ENCODE assay signal across 8 mouse cellular contexts in genomic region chr11:95339471-95340021, GRCm38 (mm10). TPM values are rescaled to one million over a fixed set of nuclear protein-coding genes. Genes with fewer than 3 reads are reported as not detected.
A peak's percentile ranks its signal among the peaks of the same experiment; 100 is the strongest.
DNase-seq lines count a peak whose midpoint lies in the region; ATAC-seq lines count a peak whose summit lies in the region.

No protein-coding gene starts in this region.

- H3K9me3 ChIP-seq in heart, embryonic 10.5 days: no peaks in the 10 kb centered on the region
- H3K9me3 ChIP-seq in hindbrain, embryonic 11.5 days (ENCODE audit: control insufficient read depth, low read length): no peaks in the 10 kb centered on the region
- H3K9me3 ChIP-seq in midbrain, embryonic 15.5 days: no peaks in the 10 kb centered on the region

- H3K27ac ChIP-seq in heart, embryonic 10.5 days: peak overlapping the region; percentile 64
- H3K27ac ChIP-seq in hindbrain, embryonic 11.5 days (ENCODE audit: low read depth, low read length): no peak overlapping the region
- H3K27ac ChIP-seq in midbrain, embryonic 15.5 days: no peak overlapping the region

- 8% methylated on average over 14 of the region's 14 CpGs for WGBS in heart, embryonic 10.5 days
- WGBS in hindbrain, embryonic 11.5 days: 15% methylated on average over 14 of the region's 14 CpGs
- 21% methylated on average over 14 of the region's 14 CpGs for WGBS in midbrain, embryonic 15.5 days

- no peaks in the 10 kb centered on the region for H3K36me3 ChIP-seq in heart, embryonic 10.5 days
- no peaks in the 10 kb centered on the region for H3K36me3 ChIP-seq in hindbrain, embryonic 11.5 days (ENCODE audit: control insufficient read depth, insufficient read depth, low read length)
- H3K36me3 ChIP-seq in midbrain, embryonic 15.5 days (replicated peaks): no peaks in the 10 kb centered on the region

- peak; percentile 92 for DNase-seq in heart, embryonic 10.5 days (ENCODE audit: low spot score)
- DNase-seq in heart, postnatal 36 days: no peak
- DNase-seq in MN1 (ENCODE audit: low spot score): peak; percentile 49
- peak; percentile 27 for DNase-seq in hindbrain, embryonic 11.5 days (ENCODE audit: low spot score)
- no peak for DNase-seq in adrenal gland, adult 8-10 months
- no peak for DNase-seq in natural killer cell, adult 2 months (ENCODE audit: low spot score in 2 of 2)

- intact Hi-C loops in heart, postnatal 36 days (cut with DNase I): loop anchor here (2.0 kb wide), 1 partner anchor 25 kb away; no protein-coding TSS in a partner anchor

- H3K4me2 ChIP-seq in hindbrain, embryonic 11.5 days (replicated peaks; ENCODE audit: low read depth, low read length): no peak overlapping the region; the same call in 1 of the 2 replicates
- H3K4me2 ChIP-seq in midbrain, embryonic 15.5 days: peak overlapping the region; percentile 12; the same call in 1 of the 2 replicates

- no peak overlapping the region for H3K9ac ChIP-seq in hindbrain, embryonic 11.5 days (ENCODE audit: low read depth, low read length)
- H3K9ac ChIP-seq in midbrain, embryonic 15.5 days: no peak overlapping the region

- peak overlapping the region; percentile 96 for H3K4me3 ChIP-seq in heart, embryonic 10.5 days
- no peak overlapping the region; the same call in 1 of the 2 replicates for H3K4me3 ChIP-seq in hindbrain, embryonic 11.5 days (ENCODE audit: low read depth, low read length)
- H3K4me3 ChIP-seq in midbrain, embryonic 15.5 days: no peak overlapping the region

- H3K27me3 ChIP-seq in heart, embryonic 10.5 days (ENCODE audit: insufficient read depth, poor library complexity, severe bottlenecking): no peaks in the 10 kb centered on the region
- no peaks in the 10 kb centered on the region for H3K27me3 ChIP-seq in hindbrain, embryonic 11.5 days (ENCODE audit: control insufficient read depth, insufficient read depth, low read length)
- peaks cover 10% of the 10 kb centered on the region; the same call in 1 of the 2 replicates for H3K27me3 ChIP-seq in midbrain, embryonic 15.5 days (replicated peaks)

- ATAC-seq in hindbrain, embryonic 11.5 days (ENCODE audit: low FRiP score): no peak
- no peak for ATAC-seq in midbrain, embryonic 15.5 days (replicated peaks)
- ATAC-seq in monocyte, adult 5-6 weeks (replicated peaks; ENCODE audit: insufficient number of reproducible peaks, low FRiP score, low TSS enrichment, poor library complexity, severe bottlenecking): no peak

- H3K4me1 ChIP-seq in heart, embryonic 10.5 days: peaks cover 35% of the 10 kb centered on the region
- H3K4me1 ChIP-seq in hindbrain, embryonic 11.5 days (replicated peaks; ENCODE audit: control insufficient read depth, insufficient read depth, low read length): peaks cover 2% of the 10 kb centered on the region; the same call in 1 of the 2 replicates
- H3K4me1 ChIP-seq in midbrain, embryonic 15.5 days: peaks cover 16% of the 10 kb centered on the region

RNA-seq across cellular contexts. Expression of gene Fam117a, which starts 2.7 kb away (rescaled TPM):
- polyA plus RNA-seq in heart, embryonic 10.5 days (2016; fragmentation: Nextera tagmentation; extraction: Ambion mirVana): 8.2 and 10.7 TPM in 2 replicates
- total RNA-seq in heart, postnatal 36 days (2021): 10 to 100 TPM in 1 of 2 experiments, 1 to 10 TPM in 1; 7.0 to 10.3 TPM
- polyA plus RNA-seq in hindbrain, embryonic 11.5 days (2014; fragmentation: Nextera tagmentation; extraction: Ambion mirVana): 8.3 and 11.1 TPM in 2 replicates
- polyA plus RNA-seq in midbrain, embryonic 15.5 days (2015; fragmentation: Nextera tagmentation; extraction: Ambion mirVana): 2.2 and 2.3 TPM in 2 replicates
- 10 to 100 TPM; 14.7 to 21.4 (median 18.0) TPM for total RNA-seq in adrenal gland, adult 8-10 months (2022)
- total RNA-seq in monocyte, adult 5-6 weeks (2017): 18.7 to 46.1 TPM (median 31.6 TPM) in 3 replicates

RNA-seq across cellular contexts. Expression of gene Kat7, which starts 29.5 kb away (rescaled TPM):
- 66.0 and 68.5 TPM in 2 replicates for polyA plus RNA-seq in heart, embryonic 10.5 days (2016; fragmentation: Nextera tagmentation; extraction: Ambion mirVana)
- total RNA-seq in heart, postnatal 36 days (2021): 10 to 100 TPM; 27.5 to 32.3 TPM
- 63.8 and 79.7 TPM in 2 replicates for polyA plus RNA-seq in hindbrain, embryonic 11.5 days (2014; fragmentation: Nextera tagmentation; extraction: Ambion mirVana)
- polyA plus RNA-seq in midbrain, embryonic 15.5 days (2015; fragmentation: Nextera tagmentation; extraction: Ambion mirVana): 62.8 and 69.6 TPM in 2 replicates
- 10 to 100 TPM; 50.4 to 86.8 (median 73.7) TPM for total RNA-seq in adrenal gland, adult 8-10 months (2022)
- 72.7 to 88.8 TPM (median 87.7 TPM) in 3 replicates for total RNA-seq in monocyte, adult 5-6 weeks (2017)

RNA-seq across cellular contexts. Expression of gene Slc35b1, which starts 44.9 kb away (rescaled TPM):
- polyA plus RNA-seq in heart, embryonic 10.5 days (2016; fragmentation: Nextera tagmentation; extraction: Ambion mirVana): 103 and 119 TPM in 2 replicates
- total RNA-seq in heart, postnatal 36 days (2021): 10 to 100 TPM; 35.7 to 37.6 TPM
- 134 and 143 TPM in 2 replicates for polyA plus RNA-seq in hindbrain, embryonic 11.5 days (2014; fragmentation: Nextera tagmentation; extraction: Ambion mirVana)
- 143 TPM in 2 replicates for polyA plus RNA-seq in midbrain, embryonic 15.5 days (2015; fragmentation: Nextera tagmentation; extraction: Ambion mirVana)
- total RNA-seq in adrenal gland, adult 8-10 months (2022): 10 to 100 TPM; 62.7 to 88.9 (median 78.0) TPM
- 42.2 to 79.4 TPM (median 58.1 TPM) in 3 replicates for total RNA-seq in monocyte, adult 5-6 weeks (2017)

Comparison
In these comparisons a context has a peak if more than half of its experiments do, and no peak if none do; other contexts are left out.
1. DNase-seq: peak in heart, embryonic 10.5 days (single experiment), MN1 (single experiment) and hindbrain, embryonic 11.5 days (single experiment); none in heart, postnatal 36 days (0 of 2), adrenal gland, adult 8-10 months (single experiment) and natural killer cell, adult 2 months (0 of 2).